Mouse (Mus musculus) testis, adult 2 months (tissue): ENCODE measurements around the gene Tns2. TPM values are rescaled to one million over a fixed set of nuclear protein-coding genes. Genes with fewer than 3 reads are reported as not detected.

Source experiments
- H3K27ac ChIP-seq: fragments of 200-500 bp; 2 replicates; pipeline ENCODE4 v1.5.1; 2012; ENCODE audit warnings: low read depth, low read length; ENCODE audit not compliant: control insufficient read depth, insufficient read depth
- H3K27me3 ChIP-seq: fragments of 200-500 bp; 2 replicates; pipeline ENCODE4 v1.6.1; 2012; ENCODE audit warnings: mild to moderate bottlenecking, low read length, moderate library complexity; ENCODE audit not compliant: control insufficient read depth, insufficient read depth
- H3K36me3 ChIP-seq: fragments of 200-500 bp; 2 replicates; pipeline ENCODE4 v1.6.1; 2012; ENCODE audit warnings: mild to moderate bottlenecking, low read length; ENCODE audit not compliant: control insufficient read depth, insufficient read depth
- H3K4me1 ChIP-seq: fragments of 200-500 bp; 2 replicates; pipeline ENCODE4 v1.6.1; 2012; ENCODE audit warnings: low read length; ENCODE audit not compliant: control insufficient read depth, insufficient read depth
- H3K4me3 ChIP-seq: fragments of 200-500 bp; 2 replicates; pipeline ENCODE4 v1.5.1; 2012; ENCODE audit warnings: low read depth, mild to moderate bottlenecking, low read length, moderate library complexity, mixed read lengths; ENCODE audit not compliant: control insufficient read depth
- CTCF ChIP-seq: fragments of 200-500 bp; IDR thresholded peaks from 2 replicates; pipeline ENCODE4 v1.5.1; 2012; ENCODE audit warnings: low read depth, mild to moderate bottlenecking, inconsistent platforms, low read length, moderate library complexity; ENCODE audit not compliant: control insufficient read depth, insufficient read depth, insufficient replicate concordance
- POLR2A ChIP-seq: fragments of 200-500 bp; IDR thresholded peaks from 2 replicates; pipeline ENCODE4 v1.6.1; 2012; ENCODE audit warnings: low read depth, mild to moderate bottlenecking, inconsistent platforms, low read length, moderate library complexity; ENCODE audit not compliant: control insufficient read depth
- polyA plus RNA-seq: library from polyadenylated mRNA; depleted of rRNA; stranded (reverse); fragments of >200 nt; gene quantifications from 2 replicates; pipeline ENCODE4 v1.2.3, GENCODE M21; 2012

Gene Tns2
- polyA plus RNA-seq, 1 experiment = 6.9 TPM

GRCm38 (mm10) chr15:102119121-102119830 is 19.1 kb downstream of the Tns2 start:
- Histone ChIP-seq H3K36me3 (no peaks in the 10 kb centered on the region), H3K27me3 (no peaks in the 10 kb centered on the region), H3K27ac (peak overlapping the region; percentile 35; the same call in 1 of the 2 replicates), H3K4me1 (peaks cover 3% of the 10 kb centered on the region), H3K4me3 (peak overlapping the region; percentile 68)
- no peak for TF ChIP-seq POLR2A
- no peak for TF ChIP-seq CTCF

GRCm38 (mm10) chr15:102119831-102120170 is 19.6 kb downstream of the Tns2 start:
- H3K36me3 ChIP-seq = no peaks in the 10 kb centered on the region
- H3K27me3 ChIP-seq = no peaks in the 10 kb centered on the region
- H3K4me3 ChIP-seq = peak overlapping the region; percentile 68; the same call in 1 of the 2 replicates
- TF ChIP-seq CTCF (no peak), POLR2A (no peak)
- H3K27ac ChIP-seq = no peak overlapping the region; the same call in 1 of the 2 replicates
- H3K4me1 ChIP-seq = peaks cover 3% of the 10 kb centered on the region

- no peaks in the 10 kb centered on the region for H3K36me3 ChIP-seq
- no peak for TF ChIP-seq POLR2A
- H3K4me1 ChIP-seq = peaks cover 3% of the 10 kb centered on the region
- no peaks in the 10 kb centered on the region for H3K27me3 ChIP-seq
- no peak overlapping the region; the same call in 1 of the 2 replicates for H3K27ac ChIP-seq
- peak overlapping the region; percentile 10; the same call in 1 of the 2 replicates for H3K4me3 ChIP-seq
Measured at GRCm38 (mm10) chr15:102120530-102120929, 20.3 kb downstream of the Tns2 start.

- Histone ChIP-seq H3K27me3 (no peaks in the 10 kb centered on the region), H3K36me3 (no peaks in the 10 kb centered on the region), H3K27ac (no peak overlapping the region), H3K4me1 (no peaks in the 10 kb centered on the region; the same call in 1 of the 2 replicates), H3K4me3 (no peak overlapping the region)
- no peak for TF ChIP-seq POLR2A
- no peak for TF ChIP-seq CTCF
Measured at GRCm38 (mm10) chr15:102126303-102126702, 26.1 kb downstream of the Tns2 start.

- no peak for TF ChIP-seq CTCF
- no peak for TF ChIP-seq POLR2A
- Histone ChIP-seq H3K4me1 (peaks cover 7% of the 10 kb centered on the region), H3K27ac (no peak overlapping the region), H3K36me3 (no peaks in the 10 kb centered on the region), H3K4me3 (no peak overlapping the region), H3K27me3 (no peaks in the 10 kb centered on the region)
Measured at GRCm38 (mm10) chr15:102133314-102133713, 33.1 kb downstream of the Tns2 start.

- Histone ChIP-seq H3K36me3 (no peaks in the 10 kb centered on the region), H3K4me1 (peaks cover 7% of the 10 kb centered on the region), H3K27me3 (no peaks in the 10 kb centered on the region), H3K4me3 (no peak overlapping the region), H3K27ac (no peak overlapping the region)
- TF ChIP-seq POLR2A (no peak), CTCF (no peak)
Measured at GRCm38 (mm10) chr15:102134709-102135108, 34.5 kb downstream of the Tns2 start.

GRCm38 (mm10) chr15:102135522-102136128 is 35.4 kb downstream of the Tns2 start:
- Histone ChIP-seq H3K4me1 (peaks cover 7% of the 10 kb centered on the region), H3K27ac (peak overlapping the region; percentile 82), H3K4me3 (peak overlapping the region; percentile 94), H3K27me3 (no peaks in the 10 kb centered on the region), H3K36me3 (no peaks in the 10 kb centered on the region)
- TF ChIP-seq POLR2A = no peak
- no peak for TF ChIP-seq CTCF
